Comparison of ENCODE assay signal across 13 mouse cellular contexts in the genomic region with DNA sequence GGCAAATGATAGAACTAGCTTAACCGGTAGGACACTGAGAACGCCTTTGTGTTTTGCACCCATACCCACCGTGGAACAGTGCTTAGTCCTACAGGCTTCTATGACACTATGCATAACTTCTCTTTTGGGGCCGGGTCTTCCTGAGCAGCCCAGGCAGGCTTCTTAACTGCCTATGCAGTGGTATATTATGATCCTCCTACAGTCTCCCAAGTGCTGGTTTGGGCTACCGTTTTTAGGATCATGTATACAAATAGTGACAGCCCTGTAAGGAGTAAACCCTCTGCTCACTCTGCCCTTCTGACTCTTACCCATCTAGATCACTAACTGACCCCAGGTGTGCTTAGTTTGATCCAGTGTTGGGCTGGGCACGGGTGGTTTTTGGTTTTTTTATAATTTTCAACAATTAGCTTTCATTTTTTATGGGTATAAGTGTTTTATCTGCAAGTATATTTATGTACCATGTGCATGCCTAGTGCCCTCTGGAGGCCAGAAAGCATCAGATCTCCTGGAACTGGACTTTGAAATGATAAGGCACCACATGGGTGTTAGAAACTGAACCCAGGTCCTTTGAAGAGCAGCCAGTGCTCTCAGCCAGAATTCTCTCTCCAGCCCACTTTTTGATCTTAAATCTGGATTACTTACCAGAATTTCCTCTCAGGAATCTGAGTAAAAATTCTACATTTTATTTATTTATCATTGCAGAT. TPM values are rescaled to one million over a fixed set of nuclear protein-coding genes. Genes with fewer than 3 reads are reported as not detected.
DNase-seq lines count a peak whose midpoint lies in the region; ATAC-seq and TF ChIP-seq lines count a peak whose summit lies in the region.
"Had no signal": no experiment of that assay in that cellular context is flagged by ENCODE, and none has a peak within 500 bp of the region (broad histone marks: within the 10 kb centered on the region; RNA-seq: fewer than 3 reads in every experiment).

No protein-coding gene starts in this region.

- TF ChIP-seq EP300 in heart, adult 2 months (IDR thresholded peaks at IDR 0.05; ENCODE audit: insufficient read depth, low read depth, low read length): no peak
- TF ChIP-seq EP300 in liver, postnatal 0 days (IDR thresholded peaks at IDR 0.05; ENCODE audit: low read depth): no peak

- H3K4me2 ChIP-seq in liver, postnatal 0 days (ENCODE audit: low read depth, low read length): no peak overlapping the region
- no peak overlapping the region for H3K4me2 ChIP-seq in forebrain, embryonic 12.5 days
- H3K4me2 ChIP-seq in forebrain, embryonic 16.5 days (ENCODE audit: low read length): no peak overlapping the region
- H3K4me2 ChIP-seq: heart, embryonic 15.5 days; hindbrain, embryonic 15.5 days; lung, embryonic 14.5 days had no signal

- H3K36me3 ChIP-seq in heart, adult 2 months (ENCODE audit: control insufficient read depth, insufficient read depth, low read length): peaks cover 16% of the 10 kb centered on the region
- H3K36me3 ChIP-seq in liver, postnatal 0 days (replicated peaks; ENCODE audit: insufficient read depth, low read length): peaks cover 41% of the 10 kb centered on the region
- H3K36me3 ChIP-seq in forebrain, embryonic 12.5 days (replicated peaks): peaks cover 37% of the 10 kb centered on the region
- peaks cover 2% of the 10 kb centered on the region; the same call in 1 of the 2 replicates for H3K36me3 ChIP-seq in forebrain, embryonic 16.5 days (ENCODE audit: control insufficient read depth, insufficient read depth)

- DNase-seq in heart, adult 2 months: no peak
- no peak for DNase-seq in heart, adult 8-10 months (ENCODE audit: low spot score)
- DNase-seq in lung, adult 2 months: no peak
- DNase-seq in lung, postnatal 4 days: no peak
- peak; percentile 38 for DNase-seq in CD4-positive helper T cell, adult 2 months (ENCODE audit: low read depth, low spot score)
- no peak for DNase-seq in liver, postnatal 0 days
- DNase-seq: cerebellum, adult 11 months; lung, embryonic 14.5 days had no signal

- WGBS in heart, adult 2 months: 86% methylated on average over 6 of the region's 6 CpGs
- 87% methylated on average over 6 of the region's 6 CpGs for WGBS in lung, adult 2 months
- 83% methylated on average over 6 of the region's 6 CpGs for WGBS in liver, postnatal 0 days (ENCODE audit: insufficient replicate concordance)
- WGBS in forebrain, embryonic 12.5 days: 96% methylated on average over 6 of the region's 6 CpGs
- WGBS in forebrain, embryonic 16.5 days: 95% methylated on average over 6 of the region's 6 CpGs

- intact Hi-C loops in heart, adult 2 months (cut with DNase I): loop anchor here (2.0 kb wide), 1 partner anchor 14 kb away; no protein-coding TSS in a partner anchor

- H3K4me3 ChIP-seq in heart, adult 2 months: no peak overlapping the region
- no peak overlapping the region for H3K4me3 ChIP-seq in lung, adult 2 months (replicated peaks; ENCODE audit: extremely low read depth, low read depth, low read length)
- no peak overlapping the region for H3K4me3 ChIP-seq in liver, postnatal 0 days (ENCODE audit: low read depth, low read length)
- no peak overlapping the region for H3K4me3 ChIP-seq in forebrain, embryonic 12.5 days (replicated peaks)
- H3K4me3 ChIP-seq in forebrain, embryonic 16.5 days (replicated peaks; ENCODE audit: low read length): no peak overlapping the region
- H3K4me3 ChIP-seq: heart, embryonic 15.5 days; hindbrain, embryonic 15.5 days had no signal

- H3K27ac ChIP-seq in heart, adult 2 months: no peak overlapping the region
- H3K27ac ChIP-seq in liver, postnatal 0 days (ENCODE audit: low read depth): no peak overlapping the region
- H3K27ac ChIP-seq in forebrain, embryonic 12.5 days: no peak overlapping the region
- no peak overlapping the region for H3K27ac ChIP-seq in forebrain, embryonic 16.5 days (ENCODE audit: low read length)
- H3K27ac ChIP-seq: heart, embryonic 15.5 days; hindbrain, embryonic 15.5 days had no signal

- no peak overlapping the region for H3K9ac ChIP-seq in heart, adult 2 months (ENCODE audit: low read depth, low read length)
- H3K9ac ChIP-seq in liver, postnatal 0 days (replicated peaks): no peak overlapping the region
- H3K9ac ChIP-seq in forebrain, embryonic 12.5 days: no peak overlapping the region
- no peak overlapping the region for H3K9ac ChIP-seq in forebrain, embryonic 16.5 days (replicated peaks; ENCODE audit: low read depth, low read length)
- H3K9ac ChIP-seq: heart, embryonic 15.5 days; hindbrain, embryonic 15.5 days; lung, embryonic 14.5 days had no signal

- no peaks in the 10 kb centered on the region for H3K9me3 ChIP-seq in liver, postnatal 0 days (ENCODE audit: low read length)
- H3K9me3 ChIP-seq in forebrain, embryonic 12.5 days: no peaks in the 10 kb centered on the region
- H3K9me3 ChIP-seq in forebrain, embryonic 16.5 days (ENCODE audit: control insufficient read depth, low read length): no peaks in the 10 kb centered on the region
- H3K9me3 ChIP-seq: heart, embryonic 15.5 days; hindbrain, embryonic 15.5 days had no signal

- no peak for TF ChIP-seq POLR2A in heart, adult 2 months (IDR thresholded peaks at IDR 0.05; ENCODE audit: insufficient read depth, low read depth, low read length)
- TF ChIP-seq POLR2A in lung, adult 2 months (IDR thresholded peaks at IDR 0.05; ENCODE audit: borderline replicate concordance, extremely low read depth, low read depth, low read length): no peak

- peaks cover 2% of the 10 kb centered on the region for H3K4me1 ChIP-seq in heart, adult 2 months (ENCODE audit: control insufficient read depth, insufficient read depth, low read length)
- H3K4me1 ChIP-seq in lung, adult 2 months (ENCODE audit: control insufficient read depth, insufficient read depth, low read length): peaks cover 3% of the 10 kb centered on the region; the same call in 1 of the 2 replicates
- H3K4me1 ChIP-seq in liver, postnatal 0 days (ENCODE audit: insufficient read depth): no peaks in the 10 kb centered on the region
- H3K4me1 ChIP-seq in forebrain, embryonic 12.5 days: no peaks in the 10 kb centered on the region
- no peaks in the 10 kb centered on the region for H3K4me1 ChIP-seq in forebrain, embryonic 16.5 days (replicated peaks; ENCODE audit: control insufficient read depth, insufficient read depth, low read length)
- H3K4me1 ChIP-seq: heart, embryonic 15.5 days; hindbrain, embryonic 15.5 days had no signal

- ATAC-seq in liver, postnatal 0 days: no peak
- no peak for ATAC-seq in forebrain, embryonic 12.5 days (ENCODE audit: low FRiP score)
- ATAC-seq in forebrain, embryonic 16.5 days: no peak
- ATAC-seq: midbrain, embryonic 16.5 days had no signal

- peak; percentile 50 for TF ChIP-seq CTCF in heart, adult 2 months (IDR thresholded peaks at IDR 0.05)
- 0 out of 2 replicates have a peak, but pooled peaks have one; percentile 9 for TF ChIP-seq CTCF in lung, adult 2 months (IDR thresholded peaks at IDR 0.05; ENCODE audit: insufficient read depth, low read length)
- peak; percentile 47 for TF ChIP-seq CTCF in liver, postnatal 0 days (IDR thresholded peaks at IDR 0.05; ENCODE audit: low read depth)

- H3K27me3 ChIP-seq in heart, adult 2 months (ENCODE audit: control insufficient read depth, insufficient read depth, low read length): no peaks in the 10 kb centered on the region
- H3K27me3 ChIP-seq in liver, postnatal 0 days (ENCODE audit: insufficient read depth, low read length): no peaks in the 10 kb centered on the region
- H3K27me3 ChIP-seq in forebrain, embryonic 12.5 days: no peaks in the 10 kb centered on the region
- H3K27me3 ChIP-seq in forebrain, embryonic 16.5 days (replicated peaks; ENCODE audit: control insufficient read depth, insufficient read depth, low read length): no peaks in the 10 kb centered on the region
- H3K27me3 ChIP-seq: heart, embryonic 15.5 days; hindbrain, embryonic 15.5 days had no signal

- H3K79me2 ChIP-seq in heart, adult 2 months (replicated peaks; ENCODE audit: control insufficient read depth, insufficient read depth, low read length): no peaks in the 10 kb centered on the region

RNA-seq across cellular contexts. Expression of a gene that starts 24.6 kb away (rescaled TPM):
- 1 to 10 TPM; 2.8 to 3.1 TPM for total RNA-seq in heart, adult 2 months (2021)
- polyA plus RNA-seq in heart, adult 2 months (2012; rRNA removed): 0.73 and 2.0 TPM in 2 replicates
- 1 to 10 TPM; 1.8 to 4.4 (median 3.0) TPM for total RNA-seq in heart, adult 8-10 months (2022)
- 3.9 and 5.4 TPM in 2 replicates for polyA plus RNA-seq in lung, adult 2 months (2012; rRNA removed)
- polyA plus RNA-seq in liver, postnatal 0 days (2015; fragmentation: Nextera tagmentation; extraction: Ambion mirVana): 1.7 and 1.8 TPM in 2 replicates
- 9.1 and 10.1 TPM in 2 replicates for polyA plus RNA-seq in forebrain, embryonic 12.5 days (2016; fragmentation: Nextera tagmentation; extraction: Ambion mirVana)
- 6.8 and 8.7 TPM in 2 replicates for polyA plus RNA-seq in forebrain, embryonic 16.5 days (2015; fragmentation: Nextera tagmentation; extraction: Ambion mirVana)

RNA-seq across cellular contexts. Expression of a gene that starts 24.8 kb away (rescaled TPM):
- 10 to 100 TPM; 11.5 to 16.3 TPM for total RNA-seq in heart, adult 2 months (2021)
- polyA plus RNA-seq in heart, adult 2 months (2012; rRNA removed): 15.6 and 25.8 TPM in 2 replicates
- 10 to 100 TPM; 11.1 to 14.3 (median 12.8) TPM for total RNA-seq in heart, adult 8-10 months (2022)
- polyA plus RNA-seq in lung, adult 2 months (2012; rRNA removed): 21.3 and 27.5 TPM in 2 replicates
- polyA plus RNA-seq in liver, postnatal 0 days (2015; fragmentation: Nextera tagmentation; extraction: Ambion mirVana): 11.7 and 13.7 TPM in 2 replicates
- 92.0 and 95.3 TPM in 2 replicates for polyA plus RNA-seq in forebrain, embryonic 12.5 days (2016; fragmentation: Nextera tagmentation; extraction: Ambion mirVana)
- polyA plus RNA-seq in forebrain, embryonic 16.5 days (2015; fragmentation: Nextera tagmentation; extraction: Ambion mirVana): 94.9 and 119 TPM in 2 replicates
